10 mouse cellular contexts compared by ENCODE assay signal in the genomic region with DNA sequence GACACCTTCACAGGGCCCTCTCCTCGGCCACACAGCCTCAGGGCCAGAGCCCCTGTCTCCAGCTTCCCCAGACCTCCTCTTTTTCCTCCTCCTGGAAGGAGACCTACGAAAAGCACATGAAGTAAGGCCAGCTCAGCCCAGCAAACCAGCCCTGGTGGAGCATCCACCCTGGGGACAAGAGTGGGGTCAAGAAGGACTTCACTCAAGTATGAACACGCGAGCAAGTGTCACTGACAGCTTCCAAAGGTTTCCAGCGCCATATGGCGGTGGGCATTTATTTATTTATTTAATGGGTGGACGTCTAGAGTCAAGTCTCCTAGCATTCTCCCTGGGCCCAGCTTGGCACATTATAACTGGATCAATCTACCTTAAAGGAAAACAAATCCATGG. TPM values are rescaled to one million over a fixed set of nuclear protein-coding genes. Genes with fewer than 3 reads are reported as not detected.
DNase-seq lines count a peak whose midpoint lies in the region; ATAC-seq and TF ChIP-seq lines count a peak whose summit lies in the region.
"Had no signal": no experiment of that assay in that cellular context is flagged by ENCODE, and none has a peak within 500 bp of the region (broad histone marks: within the 10 kb centered on the region; RNA-seq: fewer than 3 reads in every experiment).

No protein-coding gene starts in this region.

- no peaks in the 10 kb centered on the region for H3K9me3 ChIP-seq in kidney, postnatal 0 days (replicated peaks; ENCODE audit: low read length)
- H3K9me3 ChIP-seq in embryonic facial prominence, embryonic 15.5 days (replicated peaks), result no peaks in the 10 kb centered on the region
- H3K9me3 ChIP-seq in limb, embryonic 10.5 days (replicated peaks), result no peaks in the 10 kb centered on the region
- no peaks in the 10 kb centered on the region for H3K9me3 ChIP-seq in neural tube, embryonic 11.5 days (ENCODE audit: control insufficient read depth, low read length)

- no peaks in the 10 kb centered on the region for H3K27me3 ChIP-seq in kidney, postnatal 0 days (ENCODE audit: insufficient read depth, low read length)
- no peaks in the 10 kb centered on the region for H3K27me3 ChIP-seq in embryonic facial prominence, embryonic 15.5 days
- H3K27me3 ChIP-seq in limb, embryonic 10.5 days (ENCODE audit: low read depth, poor library complexity, severe bottlenecking), result no peaks in the 10 kb centered on the region
- no peaks in the 10 kb centered on the region for H3K27me3 ChIP-seq in neural tube, embryonic 11.5 days (ENCODE audit: control insufficient read depth, insufficient read depth, low read length)

- DNase-seq in kidney, postnatal 0 days (ENCODE audit: low spot score), result no peak
- DNase-seq in kidney, postnatal 25 days, result no peak
- no peak for DNase-seq in limb, embryonic 10.5 days (ENCODE audit: low spot score)
- peak; percentile 20 for DNase-seq in neural tube, embryonic 11.5 days (ENCODE audit: low spot score)
- DNase-seq in layer of hippocampus, adult 9-10 months (ENCODE audit: low spot score), result no peak
- DNase-seq in cerebellum, adult 9-11 months, result no peak
- DNase-seq: cerebellum, adult 8-10 months; right cerebral cortex, postnatal 25 days had no signal

- H3K27ac ChIP-seq in kidney, postnatal 0 days, result peak overlapping the region; percentile 70
- H3K27ac ChIP-seq in embryonic facial prominence, embryonic 15.5 days (replicated peaks), result peak overlapping the region; percentile 78
- H3K27ac ChIP-seq in limb, embryonic 10.5 days, result peak overlapping the region; percentile 87
- peak overlapping the region; percentile 68 for H3K27ac ChIP-seq in neural tube, embryonic 11.5 days (ENCODE audit: low read depth, low read length)

- H3K9ac ChIP-seq in kidney, postnatal 0 days (ENCODE audit: low read depth, low read length), result no peak overlapping the region
- H3K9ac ChIP-seq in embryonic facial prominence, embryonic 15.5 days, result no peak overlapping the region
- peak overlapping the region; percentile 52 for H3K9ac ChIP-seq in neural tube, embryonic 11.5 days (ENCODE audit: low read length)

- no peak overlapping the region for H3K4me2 ChIP-seq in kidney, postnatal 0 days (ENCODE audit: low read length)
- H3K4me2 ChIP-seq in embryonic facial prominence, embryonic 15.5 days (replicated peaks), result no peak overlapping the region
- no peak overlapping the region for H3K4me2 ChIP-seq in neural tube, embryonic 11.5 days (ENCODE audit: low read depth)

- no peak for TF ChIP-seq CTCF in kidney, postnatal 0 days (IDR thresholded peaks at IDR 0.05; ENCODE audit: low read depth)

- 65% methylated on average over 7 of the region's 7 CpGs for WGBS in kidney, postnatal 0 days
- 62% methylated on average over 7 of the region's 7 CpGs for WGBS in embryonic facial prominence, embryonic 15.5 days
- 68% methylated on average over 7 of the region's 7 CpGs for WGBS in limb, embryonic 10.5 days
- 67% methylated on average over 7 of the region's 7 CpGs for WGBS in neural tube, embryonic 11.5 days

- H3K4me3 ChIP-seq in kidney, postnatal 0 days (replicated peaks; ENCODE audit: low read depth, low read length), result no peak overlapping the region
- H3K4me3 ChIP-seq in embryonic facial prominence, embryonic 15.5 days (replicated peaks), result no peak overlapping the region
- H3K4me3 ChIP-seq in limb, embryonic 10.5 days, result no peak overlapping the region
- H3K4me3 ChIP-seq in neural tube, embryonic 11.5 days (ENCODE audit: low read depth, low read length), result no peak overlapping the region

- H3K4me1 ChIP-seq in kidney, postnatal 0 days (replicated peaks; ENCODE audit: insufficient read depth, low read length), result no peaks in the 10 kb centered on the region
- H3K4me1 ChIP-seq in embryonic facial prominence, embryonic 15.5 days, result peaks cover 32% of the 10 kb centered on the region
- peaks cover 21% of the 10 kb centered on the region for H3K4me1 ChIP-seq in limb, embryonic 10.5 days
- H3K4me1 ChIP-seq in neural tube, embryonic 11.5 days (ENCODE audit: control insufficient read depth, insufficient read depth, low read length), result peaks cover 7% of the 10 kb centered on the region; the same call in 1 of the 2 replicates

- ATAC-seq in kidney, postnatal 0 days (replicated peaks; ENCODE audit: low FRiP score, low read depth), result no peak
- ATAC-seq in embryonic facial prominence, embryonic 15.5 days (ENCODE audit: insufficient number of reproducible peaks, low FRiP score, low TSS enrichment, low read depth), result no peak
- ATAC-seq in neural tube, embryonic 11.5 days (ENCODE audit: insufficient read depth, low FRiP score, low TSS enrichment), result no peak
- ATAC-seq in cerebellum, adult (ENCODE audit: insufficient number of reproducible peaks, low FRiP score, low TSS enrichment), result no peak

- H3K36me3 ChIP-seq in kidney, postnatal 0 days (ENCODE audit: insufficient read depth, low read length), result no peaks in the 10 kb centered on the region
- H3K36me3 ChIP-seq in embryonic facial prominence, embryonic 15.5 days, result no peaks in the 10 kb centered on the region
- no peaks in the 10 kb centered on the region for H3K36me3 ChIP-seq in limb, embryonic 10.5 days
- no peaks in the 10 kb centered on the region for H3K36me3 ChIP-seq in neural tube, embryonic 11.5 days (ENCODE audit: control insufficient read depth, insufficient read depth, low read length)

RNA-seq across cellular contexts. Expression of a gene that starts 21.3 kb away (rescaled TPM):
- polyA plus RNA-seq in kidney, postnatal 0 days (2015; fragmentation: Nextera tagmentation; extraction: Ambion mirVana), result 78.7 and 78.8 TPM in 2 replicates
- polyA plus RNA-seq in embryonic facial prominence, embryonic 15.5 days (2015; fragmentation: Nextera tagmentation; extraction: Ambion mirVana), result 79.0 TPM in 2 replicates
- polyA plus RNA-seq in limb, embryonic 10.5 days (2016; fragmentation: Nextera tagmentation; extraction: Ambion mirVana), result 73.9 and 74.4 TPM in 2 replicates
- polyA plus RNA-seq in neural tube, embryonic 11.5 days (2014; fragmentation: Nextera tagmentation; extraction: Ambion mirVana), result 64.6 and 68.9 TPM in 2 replicates

RNA-seq across cellular contexts. Expression of a gene that starts 38.0 kb away (rescaled TPM):
- 9.4 and 10.5 TPM in 2 replicates for polyA plus RNA-seq in kidney, postnatal 0 days (2015; fragmentation: Nextera tagmentation; extraction: Ambion mirVana)
- polyA plus RNA-seq in embryonic facial prominence, embryonic 15.5 days (2015; fragmentation: Nextera tagmentation; extraction: Ambion mirVana), result 7.7 and 8.4 TPM in 2 replicates
- polyA plus RNA-seq in limb, embryonic 10.5 days (2016; fragmentation: Nextera tagmentation; extraction: Ambion mirVana), result 26.1 and 26.2 TPM in 2 replicates
- 11.0 and 13.3 TPM in 2 replicates for polyA plus RNA-seq in neural tube, embryonic 11.5 days (2014; fragmentation: Nextera tagmentation; extraction: Ambion mirVana)
